Mouse (Mus musculus) intestine, embryonic 14.5 days (tissue): ENCODE results near the gene Cntn1. TPM values are rescaled to one million over a fixed set of nuclear protein-coding genes. Genes with fewer than 3 reads are reported as not detected.

Experiments used
- ATAC-seq: fragments of 200-750 bp; cut with Nextera tagmentation; replicated peaks from 2 replicates; pipeline ENCODE4 v1.8.0; 2017; ENCODE audit warnings: low read depth, moderate number of reproducible peaks, moderate TSS enrichment, moderate library complexity; ENCODE audit not compliant: low FRiP score, low TSS enrichment
- DNase-seq: peaks from one replicate; pipeline ENCODE4 v3.0.0-alpha.2; 2018; ENCODE audit warnings: low spot score
- H3K27ac ChIP-seq: fragments of 300-500 bp; sonication (generic); 2 replicates; pipeline ENCODE4 v1.5.1; 2014; ENCODE audit warnings: low read depth, mild to moderate bottlenecking, control low read depth
- H3K27me3 ChIP-seq: fragments of 300-500 bp; sonication (generic); replicated peaks from 2 replicates; pipeline ENCODE4 v1.6.1; 2014; ENCODE audit warnings: low read length, control low read depth; ENCODE audit not compliant: control insufficient read depth, insufficient read depth
- H3K36me3 ChIP-seq: fragments of 300-500 bp; sonication (generic); 2 replicates; pipeline ENCODE4 v1.6.1; 2014; ENCODE audit warnings: low read length, control low read depth; ENCODE audit not compliant: control insufficient read depth, insufficient read depth
- H3K4me1 ChIP-seq: fragments of 300-500 bp; sonication (generic); replicated peaks from 2 replicates; pipeline ENCODE4 v1.6.1; 2014; ENCODE audit warnings: low read length, control low read depth, mixed read lengths; ENCODE audit not compliant: control insufficient read depth, insufficient read depth
- H3K4me2 ChIP-seq: fragments of 300-500 bp; sonication (generic); 2 replicates; pipeline ENCODE4 v1.6.1; 2014; ENCODE audit warnings: low read length
- H3K4me3 ChIP-seq: fragments of 300-500 bp; sonication (generic); 2 replicates; pipeline ENCODE4 v1.5.1; 2014; ENCODE audit warnings: low read depth, low read length, control low read depth, mixed read lengths
- H3K9ac ChIP-seq: fragments of 300-500 bp; sonication (generic); 2 replicates; pipeline ENCODE4 v1.6.1; 2014; ENCODE audit warnings: mild to moderate bottlenecking, low read length
- H3K9me3 ChIP-seq: fragments of 300-500 bp; sonication (generic); 2 replicates; pipeline ENCODE4 v1.6.1; 2016; ENCODE audit warnings: low read length, control low read depth; ENCODE audit not compliant: control insufficient read depth
- WGBS: fragments of 180-500 bp; shearing (Covaris S2); extraction: QIAGEN DNeasy Blood & Tissue Kit; methylation state at CpG from one replicate; pipeline ENCODE4 v1.1.7; 2014; 5-methylcytosine and 5-hydroxymethylcytosine counted together
- polyA plus RNA-seq: library from polyadenylated mRNA; unstranded; fragments of >200 nt; fragmentation: Nextera tagmentation; extraction: Ambion mirVana; gene quantifications from 2 replicates; pipeline ENCODE4 v1.2.1, GENCODE M21; 2014

Gene Cntn1
- polyA plus RNA-seq, 1 experiment from 2014 or later = 2.4 TPM

- DNase-seq = no peak
Measured at GRCm38 (mm10) chr15:92051353-92052132, 578 bp downstream of the Cntn1 start.

GRCm38 (mm10) chr15:92052133-92052463 is 1.1 kb downstream of the Cntn1 start:
- DNase-seq (no peak), ATAC-seq (no peak)
- Histone ChIP-seq H3K4me1 (0 out of 2 replicates have a peak, but pooled peaks cover 6% of the 10 kb centered on the region), H3K27me3 (peaks cover 18% of the 10 kb centered on the region), H3K4me2 (peak overlapping the region; percentile 98), H3K9ac (no peak overlapping the region), H3K4me3 (no peak overlapping the region), H3K9me3 (no peaks in the 10 kb centered on the region), H3K27ac (no peak overlapping the region), H3K36me3 (no peaks in the 10 kb centered on the region)
- WGBS = 39% methylated on average over 4 of the region's 4 CpGs

More at GRCm38 (mm10) chr15:92051353-92052132, 578 bp downstream of the Cntn1 start:
- H3K27ac ChIP-seq = no peak overlapping the region
- H3K4me2 ChIP-seq = peak overlapping the region; percentile 98
- H3K9me3 ChIP-seq = no peaks in the 10 kb centered on the region
- WGBS = under 1% methylated on average over 33 of the region's 35 CpGs
- H3K27me3 ChIP-seq = peaks cover 18% of the 10 kb centered on the region
- H3K9ac ChIP-seq = peak overlapping the region; percentile 20; the same call in 1 of the 2 replicates
- peak overlapping the region; percentile 48 for H3K4me3 ChIP-seq
- H3K4me1 ChIP-seq = 0 out of 2 replicates have a peak, but pooled peaks cover 6% of the 10 kb centered on the region
- H3K36me3 ChIP-seq = no peaks in the 10 kb centered on the region
- peak; percentile 70 for ATAC-seq

- WGBS = 91% methylated on average over 5 of the region's 5 CpGs
- Histone ChIP-seq H3K4me1 (no peaks in the 10 kb centered on the region), H3K36me3 (no peaks in the 10 kb centered on the region), H3K27me3 (peaks cover 2% of the 10 kb centered on the region; the same call in 1 of the 2 replicates), H3K27ac (no peak overlapping the region), H3K9me3 (no peaks in the 10 kb centered on the region), H3K9ac (no peak overlapping the region), H3K4me2 (no peak overlapping the region), H3K4me3 (no peak overlapping the region)
- ATAC-seq = no peak
- DNase-seq = no peak
Measured at GRCm38 (mm10) chr15:92057553-92057952, 6.6 kb downstream of the Cntn1 start.

GRCm38 (mm10) chr15:92060986-92061385 is 10.0 kb downstream of the Cntn1 start:
- Histone ChIP-seq H3K4me2 (no peak overlapping the region), H3K36me3 (no peaks in the 10 kb centered on the region), H3K27me3 (no peaks in the 10 kb centered on the region), H3K4me3 (no peak overlapping the region), H3K27ac (no peak overlapping the region), H3K4me1 (no peaks in the 10 kb centered on the region), H3K9me3 (no peaks in the 10 kb centered on the region), H3K9ac (no peak overlapping the region)
- WGBS = 51% methylated on average over 3 of the region's 3 CpGs
- DNase-seq = no peak
- no peak for ATAC-seq

GRCm38 (mm10) chr15:92079416-92079815 is 28.5 kb downstream of the Cntn1 start:
- Histone ChIP-seq H3K4me3 (no peak overlapping the region), H3K36me3 (no peaks in the 10 kb centered on the region), H3K4me1 (no peaks in the 10 kb centered on the region), H3K9me3 (no peaks in the 10 kb centered on the region), H3K27me3 (no peaks in the 10 kb centered on the region), H3K27ac (no peak overlapping the region), H3K9ac (no peak overlapping the region), H3K4me2 (no peak overlapping the region)
- no peak for DNase-seq
- ATAC-seq = no peak
- WGBS = 62% methylated on average over 3 of the region's 3 CpGs

GRCm38 (mm10) chr15:92085876-92086275 is 34.9 kb downstream of the Cntn1 start:
- no peaks in the 10 kb centered on the region for H3K4me1 ChIP-seq
- no peak overlapping the region for H3K4me2 ChIP-seq
- no peak overlapping the region for H3K9ac ChIP-seq
- ATAC-seq (no peak), DNase-seq (no peak)
- no peak overlapping the region for H3K27ac ChIP-seq
- no peaks in the 10 kb centered on the region for H3K36me3 ChIP-seq
- H3K27me3 ChIP-seq = no peaks in the 10 kb centered on the region
- 35% methylated on average over 1 of the region's 1 CpGs for WGBS
- no peaks in the 10 kb centered on the region for H3K9me3 ChIP-seq
- H3K4me3 ChIP-seq = no peak overlapping the region

- Histone ChIP-seq H3K4me1 (no peaks in the 10 kb centered on the region), H3K36me3 (no peaks in the 10 kb centered on the region), H3K9me3 (no peaks in the 10 kb centered on the region), H3K4me3 (no peak overlapping the region), H3K4me2 (no peak overlapping the region), H3K27me3 (no peaks in the 10 kb centered on the region), H3K27ac (no peak overlapping the region), H3K9ac (no peak overlapping the region)
- 35% methylated on average over 6 of the region's 6 CpGs for WGBS
- no peak for DNase-seq
- ATAC-seq = no peak
Measured at GRCm38 (mm10) chr15:92087691-92088286, 36.8 kb downstream of the Cntn1 start.

- no peaks in the 10 kb centered on the region for H3K27me3 ChIP-seq
- ATAC-seq = no peak
- no peak overlapping the region for H3K4me2 ChIP-seq
- H3K9ac ChIP-seq = no peak overlapping the region
- no peak overlapping the region for H3K4me3 ChIP-seq
- no peak for DNase-seq
- WGBS = 82% methylated on average over 6 of the region's 6 CpGs
- H3K36me3 ChIP-seq = no peaks in the 10 kb centered on the region
- H3K4me1 ChIP-seq = no peaks in the 10 kb centered on the region
- no peaks in the 10 kb centered on the region for H3K9me3 ChIP-seq
- H3K27ac ChIP-seq = no peak overlapping the region
Measured at GRCm38 (mm10) chr15:92090787-92091186, 39.8 kb downstream of the Cntn1 start.

GRCm38 (mm10) chr15:92092041-92092440 is 41.1 kb downstream of the Cntn1 start:
- Histone ChIP-seq H3K4me1 (no peaks in the 10 kb centered on the region), H3K36me3 (no peaks in the 10 kb centered on the region), H3K9me3 (no peaks in the 10 kb centered on the region), H3K27me3 (no peaks in the 10 kb centered on the region), H3K4me2 (no peak overlapping the region), H3K4me3 (no peak overlapping the region), H3K27ac (no peak overlapping the region), H3K9ac (no peak overlapping the region)
- 73% methylated on average over 3 of the region's 3 CpGs for WGBS
- ATAC-seq = no peak
- no peak for DNase-seq
